Mouse (Mus musculus) liver, embryonic 14.5 days (tissue): ENCODE measurements at regions not wholly inside any gene's neighbourhood (a gene's known extent, or its start where the extent isn't known, plus 50 kb on each side); places are given as distances from the start of the nearest gene placed in this dataset.

Experiments used
- ATAC-seq: fragments of 200-750 bp; cut with Nextera tagmentation; 2 replicates; pipeline ENCODE4 v1.8.0; 2017; ENCODE audit warnings: moderate number of reproducible peaks, mild to moderate bottlenecking, moderate library complexity; ENCODE audit not compliant: insufficient read depth
- DNase-seq, 3 experiments: peaks; one replicate each; pipeline ENCODE4 v3.0.0-alpha.2; 2012 to 2013; ENCODE audit warnings: low read depth in 3 of 3, low spot score in 3 of 3
- H3K27ac ChIP-seq: fragments of 300-500 bp; sonication (generic); 2 replicates; pipeline ENCODE4 v1.5.1; 2014; ENCODE audit warnings: moderate library complexity, mild to moderate bottlenecking, control low read depth, inconsistent platforms
- H3K27me3 ChIP-seq: fragments of 300-500 bp; sonication (generic); 2 replicates; pipeline ENCODE4 v1.6.1; 2014; ENCODE audit warnings: mild to moderate bottlenecking, low read length, moderate library complexity; ENCODE audit not compliant: control insufficient read depth, insufficient read depth
- H3K36me3 ChIP-seq: fragments of 300-500 bp; sonication (generic); replicated peaks from 2 replicates; pipeline ENCODE4 v1.6.1; 2014; ENCODE audit warnings: low read depth; ENCODE audit not compliant: control insufficient read depth, insufficient read depth
- H3K4me1 ChIP-seq, 2 experiments: fragments of 200-500 bp in 1 of 2; fragments of 300-500 bp in 1 of 2; sonication (generic) in 1 of 2; replicated peaks; 2 replicates each; pipeline ENCODE4 v1.6.1; 2012 to 2014; ENCODE audit warnings: antibody characterized with exemption in 1 of 2, inconsistent platforms in 1 of 2, low read length in 1 of 2; ENCODE audit not compliant: control insufficient read depth in 2 of 2, insufficient read depth in 2 of 2
- H3K4me2 ChIP-seq: fragments of 300-500 bp; sonication (generic); 2 replicates; pipeline ENCODE4 v1.6.1; 2014; ENCODE audit warnings: low read depth, mild to moderate bottlenecking, control low read depth, moderate library complexity
- H3K4me3 ChIP-seq, 2 experiments: fragments of 200-500 bp in 1 of 2; fragments of 300-500 bp in 1 of 2; sonication (generic) in 1 of 2; 2 replicates each; pipeline ENCODE4 v1.5.1; 2012 to 2014; ENCODE audit warnings: low read depth in 2 of 2, low read length in 2 of 2, mild to moderate bottlenecking in 2 of 2, control low read depth in 1 of 2, inconsistent platforms in 1 of 2, moderate library complexity in 1 of 2; ENCODE audit not compliant: insufficient read depth in 1 of 2
- H3K9ac ChIP-seq: fragments of 300-500 bp; sonication (generic); replicated peaks from 2 replicates; pipeline ENCODE4 v1.6.1; 2014; ENCODE audit warnings: mild to moderate bottlenecking, control low read depth, moderate library complexity
- H3K9me3 ChIP-seq: fragments of 300-500 bp; sonication (generic); 2 replicates; pipeline ENCODE4 v1.6.1; 2016; ENCODE audit warnings: low read length, mixed read lengths; ENCODE audit not compliant: control insufficient read depth
- CTCF ChIP-seq: IDR thresholded peaks from 2 replicates; pipeline ENCODE4 v1.5.1; 2016; ENCODE audit warnings: antibody characterized with exemption, low read depth, control low read depth
- EP300 ChIP-seq: IDR thresholded peaks from 2 replicates; pipeline ENCODE4 v1.6.1; 2016; ENCODE audit warnings: antibody characterized with exemption, low read depth
- WGBS: fragments of 180-500 bp; shearing (Covaris S2); extraction: QIAGEN DNeasy Blood & Tissue Kit; methylation state at CpG from one replicate; pipeline ENCODE4 v1.1.7; 2014; ENCODE audit not compliant: insufficient replicate concordance; 5-methylcytosine and 5-hydroxymethylcytosine counted together

DNA sequence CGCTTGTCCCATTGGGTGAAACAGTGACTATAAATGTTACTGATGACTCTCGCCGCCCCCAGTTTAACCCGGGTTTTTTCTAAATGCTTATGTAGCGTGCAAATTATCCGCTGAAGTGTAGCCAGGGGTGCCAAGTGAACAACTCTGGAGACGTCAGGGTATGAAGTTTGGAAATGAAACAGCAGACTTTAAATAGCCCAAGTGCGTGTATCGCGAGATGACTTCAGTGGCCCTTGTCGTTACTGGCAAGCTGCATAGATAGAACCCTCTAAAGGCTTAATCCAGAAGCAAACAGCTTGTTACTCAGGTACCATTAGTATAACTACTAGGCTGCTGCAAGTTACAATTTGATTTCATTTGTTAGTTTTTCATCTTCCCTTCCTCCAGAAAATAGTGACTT lies 192.1 kb upstream of the Eya4 start:
- Histone ChIP-seq H3K4me1 (no peaks in the 10 kb centered on the region), H3K27ac (no peak overlapping the region), H3K9ac (no peak overlapping the region), H3K4me3 (no peak overlapping the region), H3K36me3 (no peaks in the 10 kb centered on the region), H3K9me3 (no peaks in the 10 kb centered on the region), H3K4me2 (no peak overlapping the region), H3K27me3 (no peaks in the 10 kb centered on the region)
- no peak for DNase-seq
- WGBS = 65% methylated on average over 11 of the region's 11 CpGs
- TF ChIP-seq CTCF (no peak), EP300 (no peak)
- no peak for ATAC-seq

DNA sequence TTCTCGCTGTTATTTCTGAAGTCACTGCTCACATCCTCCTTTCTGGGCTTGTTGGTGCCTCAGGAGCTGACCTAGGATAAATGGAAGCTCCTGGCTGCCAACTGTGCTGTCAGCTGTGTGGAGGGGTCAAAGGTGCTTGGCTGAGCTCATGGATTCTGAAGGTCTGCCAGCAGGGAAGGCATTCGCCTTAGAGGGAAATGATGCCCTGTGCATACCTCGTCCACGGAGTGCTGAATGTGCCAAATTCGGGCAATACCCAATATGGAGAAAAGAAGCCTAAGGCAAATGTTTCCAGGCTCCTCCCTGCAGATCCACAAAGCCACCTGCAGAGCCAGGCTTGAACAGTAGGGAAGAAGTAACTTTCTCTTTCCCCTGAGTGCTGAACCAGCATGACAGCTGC lies 191.3 kb upstream of the Eya4 start:
- H3K9me3 ChIP-seq = no peaks in the 10 kb centered on the region
- 39% methylated on average over 5 of the region's 5 CpGs for WGBS
- TF ChIP-seq CTCF = no peak
- TF ChIP-seq EP300 = no peak
- H3K4me2 ChIP-seq = no peak overlapping the region
- H3K36me3 ChIP-seq = no peaks in the 10 kb centered on the region
- H3K4me1 ChIP-seq = no peaks in the 10 kb centered on the region
- H3K9ac ChIP-seq = no peak overlapping the region
- ATAC-seq (no peak), DNase-seq (no peak)
- no peak overlapping the region for H3K4me3 ChIP-seq
- no peak overlapping the region for H3K27ac ChIP-seq
- no peaks in the 10 kb centered on the region for H3K27me3 ChIP-seq

DNA sequence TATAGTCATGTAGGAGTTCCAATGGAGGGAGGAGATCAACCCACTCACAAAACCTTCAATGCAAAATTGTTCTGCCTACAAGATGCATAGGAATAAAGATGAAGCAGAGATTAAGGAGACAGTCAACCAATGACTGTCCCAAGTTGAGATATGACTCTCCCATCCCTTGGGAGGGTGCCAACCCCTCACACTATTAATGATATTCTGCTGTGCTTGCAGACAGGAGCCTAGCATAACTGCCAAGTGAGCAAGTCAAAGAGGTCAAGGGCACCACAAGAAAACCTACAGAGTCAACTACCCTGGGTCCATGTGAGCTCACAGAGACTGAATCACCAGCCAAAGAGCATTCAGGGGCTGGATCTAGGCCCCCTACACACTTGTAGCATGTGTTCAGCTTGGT lies 184.1 kb upstream of the Eya4 start:
- no peak overlapping the region for H3K27ac ChIP-seq
- no peaks in the 10 kb centered on the region for H3K4me1 ChIP-seq
- DNase-seq (no peak), ATAC-seq (no peak)
- H3K36me3 ChIP-seq = no peaks in the 10 kb centered on the region
- H3K9ac ChIP-seq = no peak overlapping the region
- no peak overlapping the region for H3K4me3 ChIP-seq
- H3K27me3 ChIP-seq = no peaks in the 10 kb centered on the region
- TF ChIP-seq EP300 = no peak
- no peak for TF ChIP-seq CTCF
- no peaks in the 10 kb centered on the region for H3K9me3 ChIP-seq
- no peak overlapping the region for H3K4me2 ChIP-seq

DNA sequence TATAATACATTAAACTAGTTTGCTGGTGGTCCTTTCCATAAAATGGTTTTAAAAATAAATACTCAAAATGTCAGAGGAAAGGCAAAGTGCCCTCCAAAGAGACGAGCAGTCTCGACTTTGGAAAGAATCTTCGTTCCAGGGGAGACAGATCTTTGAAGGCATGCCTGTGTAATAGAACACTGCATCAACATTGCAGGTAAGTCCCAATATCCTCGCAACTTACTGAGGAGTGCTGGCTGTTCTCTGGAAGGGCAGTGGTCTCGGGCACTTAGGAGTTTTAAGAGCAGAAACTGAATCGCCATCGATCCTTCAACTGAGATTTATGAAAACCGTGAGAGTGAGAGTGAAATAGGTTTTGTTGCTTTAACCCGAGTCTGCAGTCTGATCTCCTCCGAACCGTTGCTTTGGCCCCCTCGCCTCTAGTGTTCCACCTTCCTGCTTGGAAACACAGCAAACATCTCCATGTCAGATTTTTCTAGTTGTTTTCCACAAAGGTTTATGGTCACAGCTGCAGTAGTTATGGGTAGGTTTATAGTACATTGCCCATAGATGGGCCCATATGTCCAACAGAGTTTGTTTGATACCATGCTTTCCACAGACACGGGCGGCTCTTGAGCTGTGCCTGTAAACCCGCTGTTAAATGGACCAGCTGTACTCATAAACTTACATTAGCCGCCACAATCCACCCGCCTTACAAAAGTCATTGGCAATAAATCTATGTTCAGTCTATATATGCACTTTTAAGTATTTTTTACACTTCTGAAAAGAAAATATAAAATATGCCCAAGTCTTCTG lies 181.6 kb upstream of the Eya4 start:
- Histone ChIP-seq H3K36me3 (no peaks in the 10 kb centered on the region), H3K9me3 (no peaks in the 10 kb centered on the region), H3K4me1 (no peaks in the 10 kb centered on the region), H3K4me3 (no peak overlapping the region), H3K9ac (no peak overlapping the region), H3K4me2 (no peak overlapping the region), H3K27me3 (no peaks in the 10 kb centered on the region), H3K27ac (no peak overlapping the region)
- TF ChIP-seq CTCF (no peak), EP300 (no peak)
- 72% methylated on average over 17 of the region's 17 CpGs for WGBS
- no peak for ATAC-seq
- DNase-seq = no peak

DNA sequence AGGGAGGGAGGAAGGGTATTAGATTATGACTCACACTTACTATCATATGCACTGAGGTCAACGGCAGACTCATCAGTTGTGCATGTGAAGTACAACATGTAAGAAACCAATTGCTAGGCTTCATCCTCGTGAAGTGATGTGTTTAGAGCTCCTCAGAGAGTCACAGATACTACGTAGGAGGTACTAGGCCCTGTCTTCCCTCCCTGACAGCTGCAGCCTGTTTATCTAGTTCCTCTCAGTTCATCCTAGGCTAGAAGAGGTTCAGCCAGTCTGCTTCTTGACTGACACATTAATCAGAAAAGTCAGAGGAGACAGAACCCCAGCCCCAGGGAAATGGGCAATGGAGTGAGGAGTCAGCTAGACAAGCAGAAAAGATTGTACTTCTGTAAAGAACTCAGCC lies 180.1 kb upstream of the Eya4 start:
- Histone ChIP-seq H3K4me2 (no peak overlapping the region), H3K27me3 (no peaks in the 10 kb centered on the region), H3K9ac (no peak overlapping the region), H3K4me3 (no peak overlapping the region), H3K9me3 (no peaks in the 10 kb centered on the region), H3K36me3 (no peaks in the 10 kb centered on the region), H3K4me1 (no peaks in the 10 kb centered on the region), H3K27ac (no peak overlapping the region)
- TF ChIP-seq CTCF (no peak), EP300 (no peak)
- ATAC-seq (no peak), DNase-seq (no peak)
- WGBS = 50% methylated on average over 3 of the region's 3 CpGs
